Mouse (Mus musculus) bone marrow, adult 2 months (tissue): ENCODE results near the gene Rtp2. TPM values are rescaled to one million over a fixed set of nuclear protein-coding genes. Genes with fewer than 3 reads are reported as not detected.
"Not testable (repeated sequence)": the region's sequence is repeated elsewhere in the genome, so short reads cannot be mapped to it uniquely, and the experiment has no call there.

ENCODE experiments used
- H3K27ac ChIP-seq: fragments of 200-500 bp; 2 replicates; pipeline ENCODE4 v1.5.1; 2012; ENCODE audit warnings: low read depth, mild to moderate bottlenecking, control low read depth, inconsistent platforms, low read length; ENCODE audit not compliant: control insufficient read depth, poor library complexity, insufficient read depth
- H3K4me1 ChIP-seq: fragments of 200-500 bp; 2 replicates; pipeline ENCODE4 v1.6.1; 2011; ENCODE audit warnings: low read length; ENCODE audit not compliant: control insufficient read depth, insufficient read depth
- H3K4me3 ChIP-seq: fragments of 200-500 bp; replicated peaks from 2 replicates; pipeline ENCODE3; 2011; ENCODE audit warnings: mild to moderate bottlenecking, low read depth, low read length, control low read depth; ENCODE audit not compliant: control insufficient read depth
- CTCF ChIP-seq: fragments of 200-500 bp; IDR thresholded peaks from 2 replicates; pipeline ENCODE4 v1.5.1; 2011; ENCODE audit warnings: low read length, control low read depth; ENCODE audit not compliant: control insufficient read depth, insufficient read depth
- POLR2A ChIP-seq: fragments of 200-500 bp; IDR thresholded peaks from 2 replicates; pipeline ENCODE4 v1.6.1; 2011; ENCODE audit warnings: low read depth, mild to moderate bottlenecking, control low read depth, low read length, borderline replicate concordance; ENCODE audit not compliant: control insufficient read depth
- WGBS: fragments of 180-500 bp; shearing (Covaris S2); methylation state at CpG from one replicate; pipeline ENCODE4 v1.1.7; 2018; 5-methylcytosine and 5-hydroxymethylcytosine counted together
- polyA plus RNA-seq: library from polyadenylated mRNA; stranded (reverse); fragments of >200 nt; gene quantifications from 2 replicates; pipeline ENCODE4 v1.2.4, GENCODE M21; 2011; ENCODE audit warnings: low replicate concordance; ENCODE audit not compliant: missing spikeins, insufficient read depth, insufficient read length

The Rtp2 gene
- polyA plus RNA-seq, 1 experiment = not detected

- H3K4me3 ChIP-seq = no peak overlapping the region
- no peak overlapping the region for H3K27ac ChIP-seq
- peaks cover 2% of the 10 kb centered on the region; the same call in 1 of the 2 replicates for H3K4me1 ChIP-seq
- no peak for TF ChIP-seq CTCF
- TF ChIP-seq POLR2A = no peak
- 76% methylated on average over 3 of the region's 3 CpGs for WGBS
Observed at GRCm38 (mm10) chr16:23930426-23931073, 1.6 kb downstream of the Rtp2 start.

GRCm38 (mm10) chr16:23927301-23928114 lies 4.7 kb downstream of the Rtp2 start:
- Histone ChIP-seq H3K4me3 (no peak overlapping the region), H3K27ac (no peak overlapping the region), H3K4me1 (peaks cover 2% of the 10 kb centered on the region; the same call in 1 of the 2 replicates)
- 76% methylated on average over 33 of the region's 33 CpGs for WGBS
- no peak for TF ChIP-seq POLR2A

GRCm38 (mm10) chr16:23922906-23923305 lies 9.3 kb downstream of the Rtp2 start:
- Histone ChIP-seq H3K4me3 (no peak overlapping the region), H3K4me1 (peaks cover under 1% of the 10 kb centered on the region; the same call in 1 of the 2 replicates), H3K27ac (no peak overlapping the region)
- no peak for TF ChIP-seq POLR2A
- no peak for TF ChIP-seq CTCF
- 85% methylated on average over 1 of the region's 1 CpGs for WGBS

GRCm38 (mm10) chr16:23921697-23922096 lies 10.5 kb downstream of the Rtp2 start:
- H3K27ac ChIP-seq = no peak overlapping the region
- TF ChIP-seq POLR2A (no peak), CTCF (no peak)
- no peaks in the 10 kb centered on the region for H3K4me1 ChIP-seq
- 67% methylated on average over 5 of the region's 5 CpGs for WGBS
- H3K4me3 ChIP-seq = no peak overlapping the region

GRCm38 (mm10) chr16:23919418-23919817 lies 12.8 kb downstream of the Rtp2 start:
- TF ChIP-seq CTCF (no peak), POLR2A (no peak)
- 66% methylated on average over 2 of the region's 2 CpGs for WGBS
- no peak overlapping the region for H3K27ac ChIP-seq
- H3K4me3 ChIP-seq = no peak overlapping the region
- H3K4me1 ChIP-seq = no peaks in the 10 kb centered on the region

GRCm38 (mm10) chr16:23913401-23913800 lies 18.8 kb downstream of the Rtp2 start:
- 55% methylated on average over 3 of the region's 3 CpGs for WGBS
- TF ChIP-seq POLR2A (no peak), CTCF (no peak)
- no peaks in the 10 kb centered on the region for H3K4me1 ChIP-seq
- no peak overlapping the region for H3K27ac ChIP-seq
- H3K4me3 ChIP-seq = no peak overlapping the region

GRCm38 (mm10) chr16:23912741-23913140 lies 19.5 kb downstream of the Rtp2 start:
- 83% methylated on average over 13 of the region's 13 CpGs for WGBS
- Histone ChIP-seq H3K4me3 (no peak overlapping the region), H3K4me1 (no peaks in the 10 kb centered on the region), H3K27ac (no peak overlapping the region)
- TF ChIP-seq CTCF (no peak), POLR2A (no peak)

GRCm38 (mm10) chr16:23909015-23909354 lies 23.2 kb downstream of the Rtp2 start:
- not testable (repeated sequence) for H3K27ac ChIP-seq, H3K4me3 ChIP-seq, H3K4me1 ChIP-seq
- 79% methylated on average over 3 of the region's 3 CpGs for WGBS

GRCm38 (mm10) chr16:23908076-23909014 lies 23.8 kb downstream of the Rtp2 start:
- not testable (repeated sequence) for H3K4me3 ChIP-seq, H3K27ac ChIP-seq, H3K4me1 ChIP-seq
- 81% methylated on average over 9 of the region's 9 CpGs for WGBS

GRCm38 (mm10) chr16:23906586-23906985 lies 25.6 kb downstream of the Rtp2 start:
- not testable (repeated sequence) for H3K4me1 ChIP-seq, H3K27ac ChIP-seq, H3K4me3 ChIP-seq
- 79% methylated on average over 3 of the region's 3 CpGs for WGBS
